Mouse (Mus musculus) layer of hippocampus, adult 11-12 months (tissue): Measurements from ENCODE around the gene Slc7a1.
"Not testable (repeated sequence)": the region's sequence is repeated elsewhere in the genome, so short reads cannot be mapped to it uniquely, and the experiment has no call there.

Experiments
- DNase-seq: peaks from one replicate; pipeline ENCODE4 v3.0.0; 2022; ENCODE audit warnings: low spot score

Gene Slc7a1

DNA sequence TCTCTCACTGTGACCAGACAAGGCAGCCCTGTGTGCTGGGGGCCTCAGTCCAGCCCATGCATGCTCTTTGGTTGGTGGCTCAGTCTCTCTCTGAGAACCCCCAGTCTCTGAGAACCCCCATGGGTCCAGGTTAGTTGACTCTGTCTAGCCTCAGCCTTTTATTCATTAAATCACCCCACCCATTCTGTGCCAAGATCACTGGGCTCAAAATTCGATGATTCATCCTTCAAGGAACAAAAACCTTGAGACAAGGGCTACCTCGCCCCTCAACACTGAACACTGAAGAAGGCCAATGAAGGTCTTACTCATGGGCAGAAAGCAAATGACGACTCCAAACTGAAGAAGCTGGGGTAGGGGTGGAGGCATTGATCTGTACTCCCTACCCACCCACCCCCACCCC lies 31.9 kb downstream of the Slc7a1 start:
- no peak for DNase-seq

DNA sequence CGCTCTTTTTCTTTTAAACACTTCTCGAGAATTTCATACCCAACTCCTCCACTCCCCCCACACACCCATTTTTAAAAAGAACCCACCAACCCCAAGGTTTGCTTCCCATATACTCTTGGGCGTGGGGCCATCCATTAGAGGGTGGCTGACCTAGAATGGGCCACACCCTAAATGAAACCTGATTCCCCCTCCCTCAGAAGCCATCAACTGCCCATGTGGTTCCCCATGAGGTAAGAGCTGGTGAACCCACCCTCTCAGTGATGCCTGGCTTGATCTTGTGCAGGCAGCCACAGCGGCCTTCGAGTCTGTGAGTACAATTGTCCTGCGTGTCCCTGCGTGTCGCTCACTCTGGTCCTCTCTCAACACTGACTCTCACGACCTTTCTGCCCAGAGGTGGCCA lies 33.2 kb downstream of the Slc7a1 start:
- DNase-seq, result no peak

DNA sequence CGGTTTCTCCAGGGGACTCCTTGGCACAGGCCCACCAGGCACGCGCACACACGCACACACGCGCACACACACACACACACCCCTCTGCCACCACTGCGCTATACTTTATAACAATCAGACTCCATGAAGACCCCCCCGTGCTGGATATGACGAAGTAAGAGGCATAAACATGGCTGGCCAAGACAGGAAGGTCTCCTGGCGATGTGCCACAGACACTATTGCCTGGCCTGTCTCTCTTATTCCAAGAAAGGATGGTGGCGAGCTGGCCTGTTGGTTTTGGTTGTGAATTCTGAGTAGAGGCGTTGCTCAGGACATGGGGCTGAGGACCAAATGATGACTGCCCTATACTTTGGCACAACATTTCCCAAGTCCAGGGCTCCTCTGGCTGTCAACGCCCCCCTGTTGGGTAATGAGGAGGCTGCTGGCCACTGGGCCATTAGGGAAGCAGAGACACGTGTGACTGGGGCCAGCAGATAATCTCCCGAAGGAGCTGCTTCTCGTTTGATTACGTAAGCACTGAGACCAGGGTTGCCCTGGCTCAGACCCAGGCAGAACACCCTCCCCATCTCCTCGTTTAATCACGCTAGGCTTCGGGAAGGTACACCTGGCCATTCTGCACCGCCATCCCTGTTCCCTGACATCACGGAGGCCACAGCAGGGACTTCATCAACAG lies 36.1 kb downstream of the Slc7a1 start:
- DNase-seq, result no peak

DNA sequence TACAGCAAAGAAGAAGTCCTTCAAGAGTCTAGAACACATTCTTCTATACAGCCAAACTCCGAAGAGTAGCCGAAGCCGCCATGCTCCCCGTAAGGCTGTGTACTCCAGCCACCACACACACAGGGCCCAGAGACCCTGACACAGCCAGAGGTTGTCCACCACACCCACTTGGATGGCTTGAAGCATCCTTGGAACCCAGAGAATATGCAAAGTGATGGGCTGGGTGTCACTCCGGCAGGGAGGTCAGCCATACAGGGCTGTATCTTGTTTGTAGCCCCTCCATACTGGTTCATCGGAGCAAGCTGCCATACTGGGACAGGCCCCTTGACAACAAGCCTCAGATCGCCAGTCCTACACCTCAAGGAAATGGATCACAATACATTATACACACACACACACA lies 37.4 kb downstream of the Slc7a1 start:
- DNase-seq, result no peak

DNA sequence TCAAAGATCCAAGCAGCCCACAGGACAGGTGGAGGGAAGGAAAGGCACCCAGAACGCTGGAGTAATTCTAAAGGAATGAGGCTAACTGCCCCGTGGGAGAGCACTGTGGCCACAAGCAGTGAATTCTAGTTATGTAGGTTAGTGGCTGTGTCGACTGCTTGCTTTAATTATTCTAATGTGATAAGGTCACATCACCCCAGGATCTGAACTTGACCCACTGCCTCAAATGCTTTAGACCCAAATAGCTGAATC lies 38.0 kb downstream of the Slc7a1 start:
- no peak for DNase-seq

DNA sequence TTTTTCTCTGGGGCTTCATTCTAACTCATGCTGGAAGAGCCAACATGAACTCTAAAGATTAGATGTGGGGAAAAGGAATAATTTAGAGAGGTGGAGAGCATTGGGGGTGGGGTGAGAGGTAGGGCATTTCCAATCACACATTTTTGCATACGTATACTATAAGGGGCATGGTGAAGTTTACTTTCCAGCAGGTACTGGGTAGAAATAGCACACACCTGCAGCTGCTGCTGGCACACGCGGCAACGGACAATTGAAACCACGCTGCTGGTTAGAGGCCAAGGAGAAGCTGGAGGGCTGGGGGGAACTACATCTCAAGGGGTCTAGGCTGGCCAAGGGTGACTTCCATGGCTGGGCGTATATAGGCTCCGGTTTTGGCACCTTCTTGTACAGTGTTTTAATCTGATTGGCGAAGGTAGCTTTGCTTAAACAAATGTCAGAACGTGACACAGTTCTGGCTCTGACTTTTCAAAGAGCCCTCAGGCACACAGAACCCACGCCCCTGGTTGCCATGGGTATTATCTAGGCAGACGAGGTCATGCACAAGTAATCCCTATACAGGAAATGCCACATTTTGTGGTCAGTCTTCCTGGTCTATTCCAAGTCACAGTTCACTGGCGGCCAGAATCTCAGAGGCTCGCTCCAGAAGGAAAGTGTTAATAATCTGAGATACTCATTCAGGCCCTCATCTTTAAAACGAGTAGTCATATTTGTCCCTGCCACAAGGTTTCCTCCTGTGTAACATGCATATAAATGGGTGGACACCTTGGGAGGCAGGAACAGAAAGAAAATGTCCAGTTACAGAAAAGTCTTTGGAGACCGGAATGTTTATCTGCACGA lies 38.6 kb downstream of the Slc7a1 start:
- no peak for DNase-seq

DNA sequence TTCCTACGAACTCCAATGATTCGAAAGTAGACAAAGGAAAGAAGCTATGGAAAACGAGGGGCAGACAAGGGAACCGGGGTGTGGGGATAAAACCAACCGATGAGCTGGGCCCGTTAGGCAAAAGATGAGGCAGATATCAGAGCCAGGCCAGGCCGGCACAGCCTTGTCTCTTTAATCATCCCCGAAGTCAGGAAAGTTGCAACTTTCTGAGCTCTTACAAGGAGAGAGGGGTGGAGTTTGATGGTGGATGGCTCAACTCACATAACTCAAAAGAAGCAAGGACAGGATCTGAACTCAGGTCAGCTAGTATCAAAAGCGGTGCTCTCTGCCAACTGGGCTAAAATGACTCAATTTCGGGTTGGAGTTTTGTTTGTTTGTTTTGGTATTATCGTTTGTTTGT lies 40.6 kb downstream of the Slc7a1 start:
- DNase-seq, result no peak

DNA sequence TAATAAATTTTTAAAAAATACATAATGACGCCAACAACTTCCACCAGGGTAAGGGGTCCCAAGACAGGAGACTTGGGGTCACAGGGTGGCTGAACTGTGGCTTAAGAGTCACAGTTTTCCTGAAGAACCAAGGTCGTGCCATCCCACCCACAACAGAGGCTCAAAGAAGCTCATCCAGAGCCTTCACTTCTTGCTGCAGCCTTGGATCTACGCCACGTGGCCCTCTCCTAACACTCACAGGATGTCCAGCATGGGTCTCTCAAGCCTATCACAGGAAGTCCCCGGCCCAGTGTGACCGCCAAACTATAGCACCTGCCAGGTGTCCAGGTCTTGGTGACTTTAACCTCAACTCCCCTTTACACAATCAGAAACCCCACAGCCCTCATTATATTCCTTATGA lies 42.5 kb downstream of the Slc7a1 start:
- no peak for DNase-seq

DNA sequence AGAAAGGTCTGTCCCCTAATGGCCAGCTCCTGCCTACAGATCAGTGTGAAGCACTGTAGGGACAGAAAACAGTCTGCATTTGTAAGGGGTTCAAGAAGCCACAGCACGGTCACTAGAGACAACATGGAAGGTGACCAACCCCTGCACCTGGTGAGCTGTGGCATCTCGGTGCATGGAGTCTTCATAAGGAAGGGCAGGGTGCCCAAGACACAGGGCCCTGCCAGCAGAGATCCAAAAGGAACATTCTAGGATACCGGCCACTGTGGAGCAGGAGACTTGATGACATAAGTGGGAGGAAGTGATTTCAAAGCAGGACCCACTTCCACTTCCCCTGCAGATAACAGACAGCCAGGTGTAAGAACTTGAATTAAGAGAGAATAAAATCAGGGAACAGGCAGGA lies 43.9 kb downstream of the Slc7a1 start:
- DNase-seq, result no peak

DNA sequence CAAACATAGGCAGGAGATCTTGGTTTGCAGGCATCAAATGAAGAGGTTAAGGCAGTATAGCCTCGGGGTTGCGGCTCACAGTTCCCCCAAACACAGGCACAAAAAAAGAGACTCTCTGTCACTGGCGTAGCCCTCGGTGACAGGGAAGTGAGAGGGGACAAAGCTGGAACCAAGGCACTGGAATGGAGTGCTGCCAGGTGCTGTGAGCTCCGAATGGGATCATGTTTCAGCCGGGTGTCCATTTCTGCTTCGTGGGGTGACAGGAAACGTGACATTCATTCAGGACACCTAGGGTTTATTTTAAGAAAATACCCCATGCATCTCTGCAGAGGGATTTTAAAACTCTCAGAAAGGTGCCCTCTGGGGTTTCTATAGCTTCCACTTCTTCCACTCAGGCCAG lies 45.2 kb downstream of the Slc7a1 start:
- no peak for DNase-seq

DNA sequence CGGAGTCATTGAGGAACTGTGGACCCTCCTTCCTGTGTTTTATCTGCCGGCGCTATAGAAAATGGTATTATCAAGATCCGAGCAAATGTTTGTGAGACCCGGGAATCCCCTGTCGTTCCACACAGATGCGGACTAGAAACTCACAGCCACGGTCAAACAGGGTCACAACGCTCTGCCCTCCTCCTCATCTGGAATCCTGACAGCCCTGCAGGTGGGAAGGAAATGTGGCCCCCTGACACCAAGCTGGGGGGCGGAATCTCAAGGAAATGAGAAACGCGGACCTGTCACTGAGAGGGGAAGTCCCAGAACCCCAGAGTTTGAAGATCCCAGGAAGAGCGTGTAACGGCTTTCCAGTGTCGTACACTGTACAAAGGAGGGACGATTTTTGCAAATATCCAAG lies 46.3 kb downstream of the Slc7a1 start:
- no peak for DNase-seq

DNA sequence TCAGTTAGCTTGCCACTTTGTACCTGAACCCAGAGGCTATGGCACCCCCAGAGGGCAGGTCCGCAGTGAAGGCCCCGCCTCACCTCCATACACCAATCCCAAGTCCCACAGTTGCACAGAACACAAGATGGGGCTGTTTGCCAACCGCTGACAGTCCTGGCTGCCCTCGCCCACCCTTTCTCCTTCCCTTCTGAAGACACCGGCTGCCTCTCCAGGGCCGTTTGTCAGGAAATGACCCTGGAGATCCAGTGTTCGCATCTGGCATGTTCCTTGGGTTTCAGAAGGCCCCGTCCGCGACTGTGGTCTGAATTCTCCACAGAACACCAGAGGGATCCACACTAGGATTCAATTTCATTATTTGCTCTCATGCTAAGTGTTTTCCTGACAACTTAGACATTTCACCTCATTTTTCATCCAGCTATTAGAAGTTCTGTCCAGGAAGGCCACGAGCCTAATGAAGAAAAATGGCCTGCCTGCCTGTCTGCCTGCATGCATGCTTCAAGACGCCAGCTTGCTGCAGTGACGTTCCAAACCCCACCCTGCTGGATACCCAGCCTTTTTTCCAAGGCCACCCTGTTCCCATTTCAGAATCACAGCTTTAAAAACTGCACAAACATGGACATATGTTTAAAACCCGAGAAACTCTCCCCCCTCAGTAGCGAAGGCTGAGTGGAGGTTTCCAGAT lies 50.2 kb downstream of the Slc7a1 start:
- DNase-seq, result no peak

DNA sequence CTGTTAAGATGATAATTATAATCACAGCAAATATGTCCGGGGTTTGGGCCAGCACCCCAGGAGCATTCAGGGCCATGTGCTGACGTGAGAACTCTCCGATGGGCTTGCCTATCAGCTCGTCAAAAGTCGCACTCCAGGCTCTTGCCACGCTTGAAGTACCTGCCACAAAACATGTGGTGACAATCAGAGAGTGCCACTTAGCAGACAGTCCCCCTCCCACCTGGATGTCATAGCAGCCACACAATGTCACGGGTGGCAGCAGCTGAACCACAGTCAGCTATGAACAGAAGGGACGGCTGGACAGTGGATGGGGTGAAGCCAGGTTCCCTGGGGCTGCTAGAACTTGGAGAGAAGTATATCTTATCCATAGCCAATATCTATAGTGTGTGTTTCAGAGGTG lies 51.6 kb downstream of the Slc7a1 start:
- DNase-seq, result no peak

DNA sequence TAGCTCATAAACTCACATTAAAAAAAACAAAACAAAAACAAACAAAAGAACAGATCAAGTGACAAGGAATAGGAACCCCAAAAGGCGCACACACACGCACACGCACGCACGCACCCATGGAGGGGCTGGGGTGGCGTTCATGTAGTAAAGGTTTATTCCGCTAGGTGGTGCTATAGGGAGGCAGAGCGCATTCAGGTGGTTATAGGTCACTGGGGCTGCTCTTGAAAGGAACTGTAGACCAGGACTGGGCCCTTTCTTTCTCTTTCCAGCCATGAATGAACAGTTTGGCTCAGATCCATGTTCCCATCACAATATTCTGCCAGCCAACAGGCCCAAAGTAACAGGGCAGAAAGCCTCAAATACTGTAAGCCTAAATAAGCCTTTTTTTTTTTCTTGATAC lies 53.2 kb downstream of the Slc7a1 start:
- DNase-seq, result no peak

DNA sequence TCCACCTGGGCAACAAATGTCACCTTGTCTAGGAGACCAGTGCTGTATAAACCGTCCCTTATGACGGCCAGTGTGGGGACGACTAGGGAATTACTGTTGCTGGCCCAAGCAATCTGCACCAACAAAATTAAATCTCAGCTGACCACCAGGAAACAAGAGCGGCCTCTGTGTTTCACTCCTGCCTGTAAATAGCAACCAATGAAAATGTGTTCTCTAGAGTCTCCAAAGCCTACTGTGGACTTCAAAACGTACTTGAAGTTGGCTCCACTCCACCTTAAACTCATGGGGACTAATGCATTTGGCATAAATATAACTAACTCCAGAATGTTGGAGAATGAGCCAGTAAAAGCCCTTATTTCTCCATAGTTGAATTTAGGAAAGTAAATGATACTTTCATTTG lies 55.3 kb downstream of the Slc7a1 start:
- DNase-seq, result no peak

DNA sequence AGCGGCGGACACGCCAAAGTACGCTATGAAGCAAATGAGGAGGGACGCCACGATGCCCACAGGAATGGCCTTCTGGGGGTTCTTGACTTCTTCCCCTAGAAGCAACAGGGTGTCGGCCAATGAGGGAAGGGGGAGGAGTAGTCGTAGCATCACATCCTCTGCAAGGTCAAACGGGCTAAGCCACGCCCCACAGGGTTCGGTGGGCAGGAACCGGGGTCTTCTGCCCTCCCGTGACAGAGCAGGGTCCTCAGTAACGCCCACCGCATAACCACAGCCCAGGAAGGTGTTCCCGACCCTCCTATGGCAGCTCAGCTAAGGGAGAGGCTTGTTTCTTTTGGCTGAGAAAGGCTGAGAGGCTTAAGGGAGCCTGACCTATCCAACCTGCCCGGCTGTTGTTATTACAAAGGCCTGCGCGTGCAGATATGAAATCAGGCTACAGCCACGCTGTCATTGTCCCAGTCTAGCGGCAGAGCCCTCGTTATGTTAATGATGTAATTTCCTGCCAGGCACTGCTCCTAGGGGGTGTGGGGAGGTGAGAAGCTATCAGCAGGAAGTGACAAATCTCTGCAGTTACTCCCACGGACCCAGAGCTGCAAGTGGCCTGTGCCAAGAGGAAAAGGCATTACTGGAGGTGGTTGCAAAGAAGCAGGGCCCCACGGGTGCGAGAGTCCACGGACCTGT lies 57.5 kb downstream of the Slc7a1 start:
- peak; percentile 27 for DNase-seq

DNA sequence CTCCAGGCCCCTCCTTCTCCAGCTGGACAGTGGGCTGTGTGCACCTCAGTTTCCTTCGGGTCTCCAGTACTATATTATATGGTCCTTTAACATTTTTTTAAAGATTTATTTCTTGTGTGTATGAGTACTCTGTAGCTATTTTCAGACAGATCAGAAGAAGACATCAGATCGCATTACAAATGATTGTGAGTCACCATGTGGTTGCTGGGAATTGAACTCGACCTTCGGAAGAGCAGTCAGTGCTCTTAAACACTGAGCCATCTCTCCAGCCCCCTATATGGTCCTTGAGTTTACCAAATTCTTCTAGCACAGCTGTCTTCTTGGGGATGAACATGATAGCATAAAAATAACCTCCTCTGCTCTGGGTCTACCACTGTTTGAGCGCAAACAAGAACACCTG lies 60.6 kb downstream of the Slc7a1 start:
- no peak for DNase-seq

DNA sequence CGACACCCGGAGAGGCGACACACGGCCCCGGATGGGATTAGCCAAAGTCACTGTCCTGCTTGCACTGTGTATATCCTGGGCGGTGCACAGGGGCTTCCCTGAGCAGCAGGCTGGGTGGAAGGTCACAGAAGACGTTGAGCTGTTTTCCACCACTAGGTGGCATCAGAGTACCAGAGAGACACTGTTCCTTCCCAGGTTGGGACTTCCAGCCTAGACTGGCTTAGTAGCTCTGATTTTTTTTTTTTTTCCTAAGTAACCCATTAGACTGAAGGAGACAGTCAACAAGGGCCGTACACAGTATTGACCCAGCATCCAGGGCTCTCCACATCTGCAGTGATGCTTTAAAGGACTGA lies 67.1 kb downstream of the Slc7a1 start:
- peak; percentile 79 for DNase-seq

DNA sequence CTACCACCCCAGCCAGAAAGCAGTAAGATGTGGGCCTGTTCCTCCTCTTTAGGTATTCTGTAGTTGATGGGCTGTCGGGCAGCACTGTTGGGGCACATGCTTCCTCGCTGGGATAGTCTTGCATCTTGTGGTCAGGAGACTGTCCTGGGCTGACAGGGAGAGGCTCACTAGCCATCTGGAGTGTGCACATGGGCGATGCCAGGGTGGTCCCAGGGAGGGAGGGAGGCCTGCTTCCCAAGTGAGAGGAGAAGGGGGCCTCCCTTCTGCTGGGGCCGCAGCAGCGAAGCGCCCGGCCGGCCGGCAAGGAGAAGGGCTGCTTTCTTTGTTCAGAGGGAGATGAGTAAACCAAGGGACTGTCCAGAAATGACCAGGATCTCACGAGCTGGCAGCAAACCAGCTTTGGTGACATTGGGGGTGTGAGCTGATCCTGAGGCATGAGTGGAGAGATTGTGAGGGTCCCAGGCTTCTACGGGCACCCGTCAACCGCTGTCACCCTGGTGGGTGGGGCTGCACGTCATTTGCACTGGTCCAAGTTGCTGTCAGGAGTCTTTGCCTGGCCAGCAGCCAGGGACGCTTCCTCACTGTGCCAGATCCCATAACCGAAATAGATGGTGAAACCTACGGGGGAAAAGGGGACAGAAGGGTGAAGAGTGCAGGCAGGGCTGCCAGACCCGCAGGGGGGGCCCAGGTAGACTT lies 67.6 kb downstream of the Slc7a1 start:
- no peak for DNase-seq

DNA sequence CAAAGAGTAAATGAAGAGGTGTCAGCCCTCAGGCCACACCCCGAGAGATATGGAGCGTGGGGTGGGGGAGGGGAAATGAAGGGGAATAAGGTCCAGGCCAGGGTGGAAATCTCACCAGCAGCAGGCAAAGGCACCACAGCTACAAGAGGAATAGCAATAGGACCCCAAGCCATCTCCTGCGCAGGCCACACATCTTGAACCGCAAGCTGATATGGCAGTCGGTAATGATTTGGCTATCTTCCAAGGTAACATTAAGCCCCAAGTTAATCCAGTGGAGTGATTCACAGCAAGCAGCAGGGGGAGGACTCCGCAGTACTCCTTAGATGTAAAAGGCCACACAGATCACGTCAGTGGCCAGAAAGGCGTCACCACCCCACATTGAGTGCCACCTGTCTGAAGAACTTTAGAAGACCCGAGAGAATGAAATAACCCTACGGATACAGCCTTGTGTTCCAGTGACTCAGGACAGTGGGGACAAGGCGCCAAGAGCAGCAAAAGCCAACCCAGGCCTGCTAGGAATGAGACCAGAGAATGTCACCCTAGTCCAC lies 68.4 kb downstream of the Slc7a1 start:
- DNase-seq, result no peak

DNA sequence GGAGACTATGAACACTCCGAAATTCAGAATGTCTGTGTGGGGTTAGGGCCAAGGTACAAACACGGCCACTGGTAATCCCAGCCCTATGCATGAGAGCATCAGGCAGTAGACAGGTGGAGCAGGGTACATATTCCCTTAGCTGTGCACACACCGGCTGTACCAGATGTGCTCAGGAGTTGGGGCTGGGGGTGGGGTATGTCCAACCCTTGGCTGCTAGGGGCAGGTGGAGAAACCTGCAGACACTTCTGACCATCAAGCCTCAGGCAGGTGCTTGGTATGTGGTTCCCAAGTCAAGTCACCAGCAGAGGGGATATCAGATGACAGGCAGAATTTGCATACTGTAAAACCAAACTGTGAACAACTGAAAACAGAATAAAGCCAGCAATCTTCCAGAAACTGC lies 70.7 kb downstream of the Slc7a1 start:
- DNase-seq, result no peak

DNA sequence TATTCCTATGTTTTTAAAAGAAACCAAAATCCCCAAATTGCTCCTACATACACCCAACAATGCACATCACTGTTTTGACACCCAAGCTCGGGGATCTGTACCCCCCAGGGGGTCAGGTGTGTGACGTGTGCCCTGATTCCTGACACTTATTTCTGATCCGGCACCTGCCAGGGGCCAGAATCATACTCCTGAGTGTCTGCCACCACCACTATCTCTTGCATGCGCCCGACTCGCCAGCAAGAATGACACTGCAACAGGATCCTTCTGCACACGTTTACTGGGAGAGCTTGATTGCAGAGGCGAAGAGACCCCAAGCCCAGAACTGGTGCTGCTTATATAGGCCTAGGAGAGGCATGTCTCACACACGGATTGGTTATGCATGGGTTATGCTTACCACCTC lies 73.4 kb downstream of the Slc7a1 start:
- not testable (repeated sequence) for DNase-seq
